In the genomic region with DNA sequence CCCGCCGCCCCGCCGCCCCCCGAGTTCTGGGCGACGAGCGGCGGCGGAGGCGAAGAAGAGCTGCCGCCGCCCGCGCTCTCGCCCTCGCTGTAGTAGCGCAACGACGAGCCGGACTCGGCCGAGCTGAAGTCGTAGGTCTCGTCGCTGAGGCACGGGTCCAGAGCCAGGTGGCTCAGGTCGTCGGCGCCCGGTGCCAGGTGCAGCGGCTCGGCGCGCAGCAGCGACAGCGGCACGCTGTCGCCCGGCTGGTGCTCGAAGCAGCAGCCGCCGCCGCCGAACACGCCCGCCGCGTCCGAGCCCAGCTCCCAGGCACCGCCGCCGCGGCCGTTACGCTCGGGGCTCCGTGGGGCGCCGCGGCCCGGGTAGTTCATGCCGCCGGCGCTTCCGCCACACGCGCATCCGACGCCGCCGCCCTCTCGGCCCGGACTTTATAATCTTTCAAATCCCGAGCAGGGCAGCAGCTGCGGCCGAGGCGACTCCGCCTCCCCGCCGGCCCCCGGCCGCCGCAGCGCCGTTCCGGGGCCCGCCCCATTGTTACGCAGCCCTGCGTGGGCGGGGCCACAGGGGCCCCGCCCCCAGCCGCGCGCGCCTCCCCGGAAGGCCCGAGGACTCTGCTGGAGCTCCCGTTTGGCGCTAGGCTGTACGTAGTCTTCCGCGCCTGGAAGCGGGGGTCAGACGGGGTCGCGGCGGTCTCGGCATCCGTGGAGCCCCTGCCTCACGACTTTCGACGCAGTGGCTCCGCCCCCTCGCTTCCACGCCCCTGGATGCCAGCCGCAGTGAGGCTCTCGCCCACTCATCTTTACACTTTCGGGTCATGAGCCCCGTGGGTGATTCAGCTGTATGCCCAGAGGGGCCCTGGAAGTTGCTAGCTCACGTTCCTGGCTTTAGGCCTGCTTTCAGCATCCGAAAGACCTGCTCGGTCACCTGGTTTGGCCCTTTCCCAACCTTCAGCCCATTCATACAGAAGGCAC, we compare ENCODE assay signal across 8 mouse cellular contexts. TPM values are rescaled to one million over a fixed set of nuclear protein-coding genes. Genes with fewer than 3 reads are reported as not detected.
DNase-seq lines count a peak whose midpoint lies in the region; ATAC-seq lines count a peak whose summit lies in the region.

A gene (minus strand): TSS at position 503 of the 971 bp plus-strand sequence.

- peak within 1 kb of the TSS; percentile 76 for H3K4me3 ChIP-seq in hindbrain, embryonic 12.5 days

- peak within 1 kb of the TSS; percentile 96 for H3K27ac ChIP-seq in hindbrain, embryonic 12.5 days

- no peaks in the 10 kb centered on the region for H3K27me3 ChIP-seq in hindbrain, embryonic 12.5 days

- peak; percentile 95 for DNase-seq in Muller cell, postnatal 12 days (ENCODE audit: inconsistent ontology term)
- DNase-seq in cerebellum, adult 9-11 months = peak; percentile 90
- DNase-seq in frontal cortex, postnatal 10 days (ENCODE audit: low spot score in 2 of 2) = peak; percentile 80 to 84
- peak; percentile 86 to 89 for DNase-seq in layer of hippocampus, postnatal 14 days (ENCODE audit: low spot score in 2 of 2)
- peak; percentile 86 for DNase-seq in lung, postnatal 14 days
- DNase-seq in retina, adult 2 months (ENCODE audit: low read depth, low spot score) = peak; percentile 82
- DNase-seq in thymus, postnatal 36 days = peak; percentile 84 to 89

- peak; percentile 96 for ATAC-seq in hindbrain, embryonic 12.5 days (ENCODE audit: low FRiP score)

- under 1% methylated on average over 103 of the region's 123 CpGs for WGBS in hindbrain, embryonic 12.5 days

- peak within 1 kb of the TSS; percentile 89 for H3K9ac ChIP-seq in hindbrain, embryonic 12.5 days

- H3K36me3 ChIP-seq in hindbrain, embryonic 12.5 days = no peaks in the 10 kb centered on the region

- H3K4me2 ChIP-seq in hindbrain, embryonic 12.5 days (replicated peaks) = peak within 1 kb of the TSS; percentile 80

- H3K4me1 ChIP-seq in hindbrain, embryonic 12.5 days = peaks cover 20% of the 10 kb centered on the region

- H3K9me3 ChIP-seq in hindbrain, embryonic 12.5 days (replicated peaks) = no peaks in the 10 kb centered on the region

RNA-seq across cellular contexts. Expression of the gene that starts here (rescaled TPM):
- 17.9 and 20.8 TPM in 2 replicates for polyA plus RNA-seq in hindbrain, embryonic 12.5 days (2016; fragmentation: Nextera tagmentation; extraction: Ambion mirVana)
- 10 to 100 TPM; 70.3 to 72.0 TPM for total RNA-seq in layer of hippocampus, postnatal 14 days (2021)

Comparison
In these comparisons a context has a peak if more than half of its experiments do, and no peak if none do; other contexts are left out.
1. Peak in every context shown above with its lines: DNase-seq, ATAC-seq, H3K4me3 ChIP-seq and H3K27ac ChIP-seq.